Mouse (Mus musculus) neutrophil, adult 5-6 weeks (primary cell): ENCODE data around the gene Prkn. TPM values are rescaled to one million over a fixed set of nuclear protein-coding genes. Genes with fewer than 3 reads are reported as not detected.
"Not testable (repeated sequence)": the region's sequence is repeated elsewhere in the genome, so short reads cannot be mapped to it uniquely, and the experiment has no call there.

Experiments
- ATAC-seq: fragments of 151-379, 151-347 bp; 2 replicates; pipeline ENCODE4 v1.8.0; 2017; ENCODE audit warnings: mild to moderate bottlenecking, moderate TSS enrichment; ENCODE audit not compliant: insufficient number of reproducible peaks, poor library complexity, low FRiP score, severe bottlenecking; ENCODE audit errors: extremely low read depth
- total RNA-seq: library from RNA; stranded (forward); fragments of 200-1000 nt; gene quantifications from 2 replicates; pipeline ENCODE4 v1.2.3, GENCODE M21; 2017

Gene Prkn
- total RNA-seq, 1 experiment from 2014 or later: 0.12 TPM

- ATAC-seq: no peak
Observed at GRCm38 (mm10) chr17:11092900-11093299, 252.7 kb downstream of the Prkn start.

DNA sequence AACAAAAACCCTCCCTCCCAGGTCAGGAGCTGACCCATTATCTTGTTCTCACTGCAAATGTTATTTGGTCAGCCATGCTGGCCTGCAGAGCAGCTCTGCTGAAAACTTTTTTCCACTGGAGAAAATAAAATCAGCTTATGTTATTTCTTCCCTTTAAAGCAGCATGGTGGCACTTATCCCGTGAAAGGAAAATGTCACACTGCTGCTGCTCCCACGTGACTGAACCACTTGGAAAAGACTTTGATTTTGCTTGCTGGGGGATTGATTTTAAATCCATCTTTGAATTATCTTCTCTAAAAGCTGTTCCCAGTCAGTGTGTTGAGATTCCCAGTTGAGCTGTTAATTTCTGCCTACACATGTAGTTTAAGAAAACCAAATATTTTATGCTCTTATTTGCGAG lies 253.1 kb downstream of the Prkn start:
- ATAC-seq: no peak

DNA sequence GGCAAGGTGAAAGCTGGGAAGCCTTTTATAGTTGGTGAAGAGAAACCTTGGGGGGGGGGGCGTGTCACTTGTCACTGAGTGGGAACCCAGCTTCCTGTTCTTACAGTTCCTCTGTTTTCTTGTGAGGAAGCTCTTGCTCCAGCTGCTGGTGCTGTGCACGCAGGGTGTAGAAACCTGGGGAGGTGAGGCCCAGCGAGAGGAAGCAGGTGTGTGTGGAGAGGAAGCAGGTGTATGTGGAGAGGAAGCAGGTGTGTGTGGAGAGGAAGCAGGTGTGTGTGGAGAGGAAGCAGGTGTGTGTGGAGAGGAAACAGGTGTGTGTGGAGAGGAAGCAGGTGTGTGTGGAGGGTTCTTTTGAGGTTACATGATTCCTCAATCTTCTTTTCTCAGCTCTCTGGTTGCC lies 266.8 kb downstream of the Prkn start:
- no peak for ATAC-seq

DNA sequence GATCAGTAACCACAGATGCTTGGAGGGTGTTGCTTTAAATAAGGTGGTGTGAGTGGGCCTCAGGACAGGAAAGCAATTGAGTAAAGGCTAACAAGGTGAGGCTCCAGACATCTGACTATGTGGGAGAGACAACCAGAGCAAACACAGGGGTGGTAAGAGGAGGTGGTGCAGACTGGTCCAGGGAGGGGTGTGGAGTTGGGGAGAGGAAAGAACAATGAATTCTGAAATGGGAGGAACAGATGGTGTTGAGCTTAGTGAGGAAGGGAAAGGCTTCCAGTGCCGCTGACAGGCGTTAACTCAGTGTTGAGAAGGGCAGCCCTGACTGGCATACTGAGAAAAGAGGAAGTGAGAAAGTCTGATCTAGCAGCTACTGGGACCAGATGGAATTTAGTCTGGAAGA lies 267.7 kb downstream of the Prkn start:
- ATAC-seq: no peak

- ATAC-seq: no peak
Observed at GRCm38 (mm10) chr17:11117508-11117907, 277.3 kb downstream of the Prkn start.

DNA sequence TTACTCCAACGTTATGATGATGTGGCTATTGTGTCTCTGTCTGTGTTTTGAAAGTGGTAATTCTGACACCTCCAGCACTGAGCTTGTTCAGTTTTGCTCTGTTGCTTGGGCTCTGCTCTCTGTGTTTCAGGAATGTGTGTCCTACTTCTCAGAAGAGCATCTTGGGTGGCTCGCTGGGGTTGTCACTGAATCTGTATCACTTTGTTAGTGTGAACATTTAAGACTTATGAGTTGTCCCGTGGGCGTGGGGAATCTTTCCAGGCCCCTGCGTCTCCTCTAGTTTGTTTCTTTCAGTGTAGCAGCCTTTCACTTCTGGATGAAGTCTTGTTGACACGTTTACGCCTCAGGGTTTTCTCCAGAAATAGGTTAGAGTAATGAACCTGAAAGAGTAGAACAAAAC lies 283.9 kb downstream of the Prkn start:
- ATAC-seq: no peak

DNA sequence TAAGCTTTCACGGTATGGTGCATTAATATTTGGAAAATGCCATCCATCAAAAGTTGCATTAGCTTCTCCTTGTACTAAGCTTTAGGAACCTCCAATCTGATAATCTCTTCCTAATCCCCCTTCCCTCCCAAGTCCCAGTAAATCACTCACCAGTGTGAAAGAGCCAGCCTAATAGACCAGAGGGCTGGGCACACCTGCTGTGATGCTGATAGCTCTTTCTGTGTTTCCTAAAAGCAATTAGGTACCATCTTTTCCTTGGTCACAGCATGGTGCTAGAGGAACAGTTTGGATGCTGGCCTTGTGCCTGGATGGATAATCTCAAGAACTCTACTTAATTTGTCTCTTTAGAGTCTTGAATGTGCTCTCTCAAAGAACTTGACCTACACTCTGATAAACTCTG lies 287.0 kb downstream of the Prkn start:
- no peak for ATAC-seq

GRCm38 (mm10) chr17:11130919-11131318 lies 290.7 kb downstream of the Prkn start:
- ATAC-seq: no peak

- ATAC-seq: no peak
Observed at GRCm38 (mm10) chr17:11142321-11142720, 302.1 kb downstream of the Prkn start.

DNA sequence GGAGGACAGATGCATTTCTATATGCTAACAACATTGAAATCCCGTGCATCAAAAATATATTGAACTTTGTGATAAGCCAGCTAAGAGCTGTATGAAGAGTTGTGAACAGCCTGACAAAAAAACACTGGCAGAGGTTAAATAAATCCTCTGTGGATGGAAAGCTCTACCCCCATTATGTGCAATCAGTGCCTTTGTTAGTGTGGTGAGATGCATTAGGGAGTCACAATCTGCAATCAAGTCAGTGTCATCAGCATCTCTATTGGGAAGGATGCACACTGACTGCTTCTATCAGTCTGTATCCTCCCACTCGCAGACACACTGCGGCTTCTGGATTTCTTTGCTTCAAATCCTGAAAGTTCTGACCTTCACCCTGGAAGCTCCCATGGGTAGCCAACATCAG lies 315.9 kb downstream of the Prkn start:
- ATAC-seq: no peak

- no peak for ATAC-seq
Observed at GRCm38 (mm10) chr17:11157536-11157935, 317.4 kb downstream of the Prkn start.

GRCm38 (mm10) chr17:11161436-11161835 lies 321.3 kb downstream of the Prkn start:
- ATAC-seq: no peak

DNA sequence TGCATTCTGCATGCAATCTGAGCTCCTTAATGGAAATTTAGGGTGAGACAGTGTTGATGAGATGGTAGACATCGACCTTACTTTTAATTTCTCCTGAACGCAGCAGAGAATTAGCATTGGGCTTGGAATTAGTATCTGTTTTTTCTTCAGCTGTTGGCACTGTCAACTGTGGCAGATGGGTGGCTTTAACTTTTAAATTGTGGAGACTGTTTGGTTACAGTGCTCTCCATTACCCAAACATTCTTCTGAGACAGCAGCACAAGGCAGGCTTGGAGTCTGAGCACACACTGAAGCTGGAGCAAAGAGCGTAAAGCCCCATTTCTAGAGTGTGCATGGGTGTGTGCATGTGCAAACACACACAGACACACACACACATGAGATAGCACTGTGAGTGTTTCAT lies 322.6 kb downstream of the Prkn start:
- ATAC-seq: no peak

GRCm38 (mm10) chr17:11187356-11187755 lies 347.2 kb downstream of the Prkn start:
- no peak for ATAC-seq

GRCm38 (mm10) chr17:11188494-11188893 lies 348.3 kb downstream of the Prkn start:
- no peak for ATAC-seq

DNA sequence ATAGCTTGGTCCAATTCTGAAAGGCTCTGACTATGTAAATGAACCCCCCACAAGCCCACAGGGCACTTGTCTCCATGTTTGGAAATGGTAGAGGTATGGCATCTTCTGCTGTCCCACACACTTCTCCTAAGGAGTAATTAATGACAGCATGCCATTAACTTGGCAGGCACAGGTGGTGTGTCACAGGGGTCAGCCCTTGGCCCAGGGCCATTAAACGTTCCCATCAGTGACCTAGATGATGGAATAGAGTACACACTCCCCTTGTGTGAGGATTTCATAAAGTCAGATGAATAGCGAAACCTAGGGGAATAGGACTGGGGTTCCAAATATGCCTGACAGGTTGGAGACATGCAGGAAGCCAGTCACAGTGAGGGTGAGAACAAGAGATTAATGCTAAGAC lies 350.1 kb downstream of the Prkn start:
- ATAC-seq: no peak

DNA sequence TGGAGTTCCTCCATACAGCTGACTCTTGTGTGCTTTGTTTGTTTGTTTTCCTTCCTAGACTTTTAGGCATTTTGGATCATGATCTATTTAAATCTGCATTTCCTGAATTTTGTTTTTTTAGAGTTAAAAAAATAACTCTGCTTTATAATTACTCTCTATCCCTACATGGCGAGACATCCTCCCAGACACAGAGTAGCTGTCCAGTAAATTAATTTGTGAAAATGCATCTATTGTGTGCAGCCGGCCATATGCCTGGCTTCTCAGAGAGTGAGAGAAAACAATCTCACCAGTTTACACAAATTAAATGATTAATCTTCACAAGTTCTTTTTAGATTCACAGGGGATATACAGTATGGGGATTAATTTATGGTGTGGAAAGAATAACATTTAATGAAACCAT lies 357.9 kb downstream of the Prkn start:
- no peak for ATAC-seq

- ATAC-seq: not testable (repeated sequence)
Observed at GRCm38 (mm10) chr17:11209063-11209462, 368.9 kb downstream of the Prkn start.

DNA sequence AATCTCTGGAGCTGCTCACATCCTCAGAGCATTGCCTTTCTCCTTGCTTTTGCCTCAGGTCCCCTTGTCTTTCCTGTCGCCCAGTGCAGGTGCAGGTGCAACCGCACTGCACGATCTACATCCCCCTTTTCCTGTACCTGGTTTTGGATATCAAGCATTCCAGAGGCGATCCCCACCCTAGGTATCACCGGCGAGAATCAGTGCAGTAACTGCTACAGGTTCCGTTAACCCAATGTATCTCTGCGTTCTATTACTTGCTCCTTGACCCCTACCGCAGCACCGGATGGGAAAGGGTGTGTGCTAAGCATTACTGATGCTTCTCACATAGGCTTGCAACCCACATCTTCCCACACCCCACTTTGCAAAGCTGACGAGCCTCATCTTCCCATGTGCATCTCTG lies 370.8 kb downstream of the Prkn start:
- ATAC-seq: no peak

GRCm38 (mm10) chr17:11211591-11211990 lies 371.4 kb downstream of the Prkn start:
- no peak for ATAC-seq

- no peak for ATAC-seq
Observed at GRCm38 (mm10) chr17:11213689-11214088, 373.5 kb downstream of the Prkn start.

- no peak for ATAC-seq
Observed at GRCm38 (mm10) chr17:11229011-11229410, 388.8 kb downstream of the Prkn start.
